Mouse (Mus musculus): ENCODE results near the gene Pakap. TPM values are rescaled to one million over a fixed set of nuclear protein-coding genes. Genes with fewer than 3 reads are reported as not detected.

Pakap gene
- polyA plus RNA-seq, 1 experiment from 2014 or later = 12.6 TPM

DNA sequence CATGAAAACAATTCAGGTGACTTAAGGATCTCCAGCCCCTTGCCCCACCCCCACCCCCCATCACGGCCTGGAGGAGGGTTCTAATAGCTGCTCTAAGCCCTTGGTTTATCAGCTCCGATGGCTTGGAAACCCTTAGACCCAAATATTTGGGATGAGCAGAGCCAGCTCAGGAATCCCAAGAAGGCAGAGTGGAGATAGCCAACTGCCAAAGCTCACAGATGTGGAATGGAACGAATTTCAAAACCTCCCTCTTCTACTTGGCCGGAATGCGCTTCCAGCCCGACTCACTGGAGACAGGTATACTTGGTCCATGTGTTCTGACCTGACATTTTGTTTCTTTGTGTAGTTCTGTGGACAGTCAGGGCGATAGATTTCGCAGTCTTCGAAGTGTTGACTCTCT, 261.2 kb downstream of the Pakap start:
- Histone ChIP-seq H3K36me3 (replicated peaks; ENCODE audit: control insufficient read depth, insufficient read depth) (no peaks in the 10 kb centered on the region), H3K4me2 (replicated peaks) (no peak overlapping the region), H3K27me3 (ENCODE audit: control insufficient read depth, insufficient read depth, low read length) (no peaks in the 10 kb centered on the region), H3K9ac (no peak overlapping the region), H3K27ac (no peak overlapping the region), H3K4me3 (replicated peaks; ENCODE audit: low read length) (no peak overlapping the region), H3K9me3 (ENCODE audit: control insufficient read depth, low read length) (no peaks in the 10 kb centered on the region), H3K4me1 (replicated peaks; ENCODE audit: control insufficient read depth, insufficient read depth, low read length) (peaks cover 21% of the 10 kb centered on the region)
- 78% methylated on average over 9 of the region's 9 CpGs for WGBS
- ATAC-seq (ENCODE audit: low FRiP score) = no peak
- no peak for DNase-seq (ENCODE audit: low spot score)

DNA sequence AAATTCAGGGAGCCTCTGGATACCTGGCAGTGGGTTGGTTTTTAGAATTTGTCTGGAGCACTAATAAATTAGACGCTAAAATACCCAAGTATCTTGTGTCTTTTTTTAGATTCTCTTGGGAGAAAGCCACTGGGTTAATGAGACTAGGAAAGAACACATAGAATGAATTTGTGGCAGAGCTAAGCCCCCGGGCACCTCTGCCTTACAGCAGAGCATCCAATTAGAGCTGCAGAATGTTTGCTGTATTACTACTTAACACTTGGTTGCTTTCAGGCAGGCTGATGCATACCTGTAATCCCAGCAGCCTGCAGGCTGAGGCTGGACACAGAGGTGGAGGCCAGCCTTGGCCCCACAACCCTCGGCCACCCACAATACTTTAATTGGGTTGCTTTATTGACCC, 261.8 kb downstream of the Pakap start:
- Histone ChIP-seq H3K4me1 (replicated peaks; ENCODE audit: control insufficient read depth, insufficient read depth, low read length) (peaks cover 15% of the 10 kb centered on the region), H3K9ac (no peak overlapping the region), H3K4me3 (replicated peaks; ENCODE audit: low read length) (no peak overlapping the region), H3K9me3 (ENCODE audit: control insufficient read depth, low read length) (no peaks in the 10 kb centered on the region), H3K27ac (no peak overlapping the region), H3K27me3 (ENCODE audit: control insufficient read depth, insufficient read depth, low read length) (no peaks in the 10 kb centered on the region), H3K36me3 (replicated peaks; ENCODE audit: control insufficient read depth, insufficient read depth) (no peaks in the 10 kb centered on the region), H3K4me2 (replicated peaks) (no peak overlapping the region)
- ATAC-seq (ENCODE audit: low FRiP score) (no peak; the same call in 1 of the 2 replicates), DNase-seq (ENCODE audit: low spot score) (no peak)
- whole genome bisulfite sequencing = 65% methylated on average over 3 of the region's 3 CpGs

DNA sequence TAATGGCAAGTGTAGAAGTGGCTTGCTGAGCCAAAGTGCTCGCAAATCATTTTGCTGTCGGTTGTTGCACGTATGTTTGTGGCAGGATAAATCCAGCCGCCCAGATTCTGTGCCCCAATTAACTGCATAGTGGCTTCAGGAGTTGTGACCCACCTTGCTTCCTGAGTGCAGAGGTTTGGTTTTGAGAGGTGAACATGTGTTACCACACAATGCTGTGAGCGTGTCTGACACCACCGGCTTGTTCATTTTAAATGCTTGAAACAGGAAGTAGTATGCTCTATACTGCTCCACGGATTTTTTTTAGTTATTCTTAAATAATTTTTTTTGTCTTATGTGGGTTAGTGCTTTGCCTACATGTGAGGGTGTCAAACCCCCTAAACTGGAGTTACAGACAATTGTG, 264.3 kb downstream of the Pakap start:
- no peak for DNase-seq (ENCODE audit: low spot score)
- Histone ChIP-seq H3K4me2 (replicated peaks) (no peak overlapping the region), H3K9me3 (ENCODE audit: control insufficient read depth, low read length) (no peaks in the 10 kb centered on the region), H3K27me3 (ENCODE audit: control insufficient read depth, insufficient read depth, low read length) (no peaks in the 10 kb centered on the region), H3K36me3 (replicated peaks; ENCODE audit: control insufficient read depth, insufficient read depth) (no peaks in the 10 kb centered on the region), H3K4me3 (replicated peaks; ENCODE audit: low read length) (no peak overlapping the region), H3K9ac (no peak overlapping the region), H3K4me1 (replicated peaks; ENCODE audit: control insufficient read depth, insufficient read depth, low read length) (peaks cover 13% of the 10 kb centered on the region; the same call in 1 of the 2 replicates), H3K27ac (no peak overlapping the region)
- 53% methylated on average over 7 of the region's 7 CpGs for WGBS
- no peak for ATAC-seq (ENCODE audit: low FRiP score)

DNA sequence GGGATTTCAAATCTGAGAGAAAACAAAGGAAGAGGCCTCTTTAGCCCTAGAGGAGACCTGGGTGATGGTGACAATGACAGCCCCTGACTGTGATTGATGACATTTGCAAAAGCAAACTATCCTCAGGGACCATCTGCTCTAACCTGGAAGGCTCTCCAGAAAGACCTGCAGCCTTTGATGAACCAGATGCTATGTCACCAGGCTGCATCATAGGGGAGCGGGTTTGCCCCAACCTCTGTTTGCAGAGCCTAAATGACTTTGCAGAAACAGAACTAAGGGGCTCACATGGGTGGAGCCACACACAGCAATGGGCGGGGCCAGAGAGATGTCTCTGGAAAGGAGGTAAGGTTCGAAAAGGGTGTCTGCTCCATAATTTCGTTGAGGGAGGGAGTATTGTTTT, 265.1 kb downstream of the Pakap start:
- Histone ChIP-seq H3K4me3 (replicated peaks; ENCODE audit: low read length) (no peak overlapping the region), H3K36me3 (replicated peaks; ENCODE audit: control insufficient read depth, insufficient read depth) (no peaks in the 10 kb centered on the region), H3K27me3 (ENCODE audit: control insufficient read depth, insufficient read depth, low read length) (no peaks in the 10 kb centered on the region), H3K9ac (no peak overlapping the region), H3K4me1 (replicated peaks; ENCODE audit: control insufficient read depth, insufficient read depth, low read length) (peaks cover 13% of the 10 kb centered on the region; the same call in 1 of the 2 replicates), H3K27ac (no peak overlapping the region), H3K4me2 (replicated peaks) (no peak overlapping the region), H3K9me3 (ENCODE audit: control insufficient read depth, low read length) (no peaks in the 10 kb centered on the region)
- no peak for DNase-seq (ENCODE audit: low spot score)
- ATAC-seq (ENCODE audit: low FRiP score) = peak; percentile 37; the same call in 1 of the 2 replicates
- 54% methylated on average over 4 of the region's 4 CpGs for WGBS

- no peak for DNase-seq (ENCODE audit: low spot score)
- H3K36me3 ChIP-seq (replicated peaks; ENCODE audit: control insufficient read depth, insufficient read depth) = no peaks in the 10 kb centered on the region
- ATAC-seq (ENCODE audit: low FRiP score) = no peak
- H3K9me3 ChIP-seq (ENCODE audit: control insufficient read depth, low read length) = no peaks in the 10 kb centered on the region
- H3K4me1 ChIP-seq (replicated peaks; ENCODE audit: control insufficient read depth, insufficient read depth, low read length) = peaks cover 13% of the 10 kb centered on the region; the same call in 1 of the 2 replicates
- H3K9ac ChIP-seq = no peak overlapping the region
- H3K27me3 ChIP-seq (ENCODE audit: control insufficient read depth, insufficient read depth, low read length) = no peaks in the 10 kb centered on the region
- 71% methylated on average over 4 of the region's 4 CpGs for WGBS
- H3K27ac ChIP-seq = no peak overlapping the region
- no peak overlapping the region for H3K4me2 ChIP-seq (replicated peaks)
- H3K4me3 ChIP-seq (replicated peaks; ENCODE audit: low read length) = no peak overlapping the region
These were observed 266.2 kb downstream of the Pakap start for GRCm38 (mm10) chr4:57834141-57834540.

- H3K27ac ChIP-seq = no peak overlapping the region
- H3K9me3 ChIP-seq (ENCODE audit: control insufficient read depth, low read length) = no peaks in the 10 kb centered on the region
- H3K27me3 ChIP-seq (ENCODE audit: control insufficient read depth, insufficient read depth, low read length) = no peaks in the 10 kb centered on the region
- WGBS = 69% methylated on average over 9 of the region's 9 CpGs
- ATAC-seq (ENCODE audit: low FRiP score) (no peak), DNase-seq (ENCODE audit: low spot score) (no peak)
- H3K9ac ChIP-seq = no peak overlapping the region
- H3K4me2 ChIP-seq (replicated peaks) = no peak overlapping the region
- H3K4me1 ChIP-seq (replicated peaks; ENCODE audit: control insufficient read depth, insufficient read depth, low read length) = peaks cover 8% of the 10 kb centered on the region; the same call in 1 of the 2 replicates
- no peaks in the 10 kb centered on the region for H3K36me3 ChIP-seq (replicated peaks; ENCODE audit: control insufficient read depth, insufficient read depth)
- no peak overlapping the region for H3K4me3 ChIP-seq (replicated peaks; ENCODE audit: low read length)
These were observed 269.1 kb downstream of the Pakap start for GRCm38 (mm10) chr4:57837089-57837488.

GRCm38 (mm10) chr4:57839343-57839742, 271.4 kb downstream of the Pakap start:
- WGBS = 80% methylated on average over 4 of the region's 4 CpGs
- ATAC-seq (ENCODE audit: low FRiP score) = no peak

DNA sequence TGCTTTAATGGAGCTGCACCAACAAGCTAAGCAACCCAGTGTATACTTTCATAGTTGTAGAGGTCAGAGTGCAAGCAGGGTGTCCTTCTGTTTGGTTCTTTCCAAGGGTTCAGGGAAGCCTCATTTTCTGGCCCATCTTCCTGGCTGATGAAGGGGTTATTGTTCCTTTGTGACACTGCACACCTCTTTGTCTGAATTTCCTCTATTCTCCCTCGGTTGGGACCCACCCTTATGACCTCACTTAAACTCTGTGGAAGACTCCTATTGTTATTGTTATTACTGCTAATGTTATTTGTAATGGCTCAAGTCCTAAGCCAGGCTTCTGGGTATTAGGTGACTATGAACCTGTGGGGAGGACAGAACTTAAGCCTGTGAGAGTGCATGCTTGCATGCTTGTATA, 273.9 kb downstream of the Pakap start:
- H3K4me1 ChIP-seq (replicated peaks; ENCODE audit: control insufficient read depth, insufficient read depth, low read length) = 0 out of 2 replicates have a peak, but pooled peaks cover 6% of the 10 kb centered on the region
- no peak overlapping the region for H3K9ac ChIP-seq
- no peaks in the 10 kb centered on the region for H3K27me3 ChIP-seq (ENCODE audit: control insufficient read depth, insufficient read depth, low read length)
- H3K4me3 ChIP-seq (replicated peaks; ENCODE audit: low read length) = no peak overlapping the region
- DNase-seq (ENCODE audit: low spot score) (no peak), ATAC-seq (ENCODE audit: low FRiP score) (no peak)
- no peak overlapping the region for H3K4me2 ChIP-seq (replicated peaks)
- no peaks in the 10 kb centered on the region for H3K9me3 ChIP-seq (ENCODE audit: control insufficient read depth, low read length)
- 16% methylated on average over 1 of the region's 1 CpGs for WGBS
- H3K27ac ChIP-seq = no peak overlapping the region
- H3K36me3 ChIP-seq (replicated peaks; ENCODE audit: control insufficient read depth, insufficient read depth) = no peaks in the 10 kb centered on the region

More at GRCm38 (mm10) chr4:57839343-57839742, 271.4 kb downstream of the Pakap start:
- Histone ChIP-seq H3K9ac (no peak overlapping the region), H3K27ac (no peak overlapping the region), H3K4me3 (replicated peaks; ENCODE audit: low read length) (no peak overlapping the region), H3K4me2 (replicated peaks) (no peak overlapping the region), H3K4me1 (replicated peaks; ENCODE audit: control insufficient read depth, insufficient read depth, low read length) (no peaks in the 10 kb centered on the region), H3K36me3 (replicated peaks; ENCODE audit: control insufficient read depth, insufficient read depth) (no peaks in the 10 kb centered on the region), H3K9me3 (ENCODE audit: control insufficient read depth, low read length) (no peaks in the 10 kb centered on the region), H3K27me3 (ENCODE audit: control insufficient read depth, insufficient read depth, low read length) (no peaks in the 10 kb centered on the region)
- no peak for DNase-seq (ENCODE audit: low spot score)

DNA sequence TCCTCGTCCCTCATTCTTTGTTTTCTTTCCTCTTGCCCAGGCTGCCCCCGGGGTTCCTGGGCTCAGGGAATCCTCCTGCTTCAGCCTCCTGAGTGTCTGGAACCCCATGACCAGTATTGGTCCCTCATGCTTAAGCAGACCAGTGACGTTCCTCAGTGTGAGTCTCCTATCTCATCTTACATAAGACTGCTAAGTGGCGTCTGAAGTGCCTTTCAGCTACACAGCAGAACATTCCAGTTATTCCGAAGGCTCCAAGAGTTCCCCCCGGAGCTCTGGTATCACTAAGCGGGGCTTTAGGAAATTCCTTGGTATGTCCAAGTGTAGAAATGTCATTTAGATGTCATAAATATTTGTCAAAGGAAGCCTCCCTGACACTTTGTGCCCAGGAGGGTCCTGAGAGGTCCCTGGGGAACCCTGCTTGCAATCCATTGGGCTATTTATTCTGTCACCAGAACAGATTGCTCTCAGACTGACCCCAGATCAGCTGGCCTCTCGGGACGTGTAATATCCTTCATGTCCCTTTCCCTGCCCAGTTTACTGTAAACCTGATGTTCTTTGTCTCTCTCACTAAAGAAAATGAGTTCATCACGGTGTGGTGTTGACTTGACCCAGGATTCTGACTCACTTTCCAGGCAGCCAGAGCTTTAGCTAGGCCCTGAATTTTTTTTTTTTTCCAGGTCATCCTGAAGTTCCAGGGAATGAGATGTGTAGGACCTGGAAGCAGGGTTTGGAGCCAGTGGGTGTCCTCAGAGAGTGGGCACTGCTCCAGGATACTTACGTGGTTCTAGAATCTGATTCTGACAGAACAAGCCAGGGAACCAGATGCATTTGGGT, 274.7 kb downstream of the Pakap start:
- DNase-seq (ENCODE audit: low spot score) (no peak), ATAC-seq (ENCODE audit: low FRiP score) (no peak)
- WGBS = 67% methylated on average over 11 of the region's 11 CpGs
- no peak overlapping the region for H3K4me3 ChIP-seq (replicated peaks; ENCODE audit: low read length)
- no peaks in the 10 kb centered on the region for H3K36me3 ChIP-seq (replicated peaks; ENCODE audit: control insufficient read depth, insufficient read depth)
- no peak overlapping the region for H3K27ac ChIP-seq
- H3K4me2 ChIP-seq (replicated peaks) = no peak overlapping the region
- peaks cover 6% of the 10 kb centered on the region; the same call in 1 of the 2 replicates for H3K4me1 ChIP-seq (replicated peaks; ENCODE audit: control insufficient read depth, insufficient read depth, low read length)
- no peaks in the 10 kb centered on the region for H3K27me3 ChIP-seq (ENCODE audit: control insufficient read depth, insufficient read depth, low read length)
- H3K9me3 ChIP-seq (ENCODE audit: control insufficient read depth, low read length) = no peaks in the 10 kb centered on the region
- no peak overlapping the region for H3K9ac ChIP-seq

Measured in hindbrain, embryonic 14.5 days (tissue).